Mouse (Mus musculus) ES-Bruce4 (cell line): Measurements from ENCODE around the gene Mrpl14. TPM values are rescaled to one million over a fixed set of nuclear protein-coding genes. Genes with fewer than 3 reads are reported as not detected.

Experiments used
- H3K27ac ChIP-seq: 2 replicates; pipeline ENCODE4 v1.5.1; 2012; ENCODE audit warnings: low read length, inconsistent platforms; ENCODE audit not compliant: insufficient read depth
- H3K27me3 ChIP-seq: 2 replicates; pipeline ENCODE4 v1.6.1; 2012; ENCODE audit warnings: mild to moderate bottlenecking, low read length, inconsistent platforms; ENCODE audit not compliant: control insufficient read depth, poor library complexity, insufficient read depth, severe bottlenecking
- H3K36me3 ChIP-seq: 2 replicates; pipeline ENCODE4 v1.6.1; 2012; ENCODE audit warnings: inconsistent platforms, mild to moderate bottlenecking, low read length, moderate library complexity; ENCODE audit not compliant: control insufficient read depth, poor library complexity, insufficient read depth, severe bottlenecking
- H3K4me1 ChIP-seq: one replicate; pipeline ENCODE4 v1.8.1; 2011; ENCODE audit warnings: low read length; ENCODE audit not compliant: control insufficient read depth, insufficient read depth
- H3K4me3 ChIP-seq: 2 replicates; pipeline ENCODE4 v1.5.1; 2011; ENCODE audit warnings: low read depth, mild to moderate bottlenecking, low read length
- H3K9ac ChIP-seq: 2 replicates; pipeline ENCODE4 v1.6.1; 2012; ENCODE audit warnings: low read depth, mild to moderate bottlenecking, inconsistent platforms; ENCODE audit not compliant: poor library complexity, severe bottlenecking
- H3K9me3 ChIP-seq: replicated peaks from 2 replicates; pipeline ENCODE4 v1.6.1; 2012; ENCODE audit warnings: mild to moderate bottlenecking, low read length, inconsistent platforms; ENCODE audit not compliant: control insufficient read depth, poor library complexity, insufficient read depth, severe bottlenecking
- CTCF ChIP-seq: IDR thresholded peaks from one replicate; pipeline ENCODE4 v1.8.1; 2011; ENCODE audit warnings: low read depth, low read length
- EP300 ChIP-seq: IDR thresholded peaks from 2 replicates; pipeline ENCODE4 v1.6.1; 2011; ENCODE audit warnings: low read depth, low read length; ENCODE audit not compliant: insufficient read depth
- POLR2A ChIP-seq: IDR thresholded peaks from one replicate; pipeline ENCODE4 v1.8.1; 2011; ENCODE audit warnings: low read length; ENCODE audit not compliant: insufficient read depth
- polyA plus RNA-seq: library from polyadenylated mRNA; stranded (reverse); fragments of >200 nt; gene quantifications from 2 replicates; pipeline ENCODE4 v1.2.4, GENCODE M21; 2011; ENCODE audit warnings: low read depth; ENCODE audit not compliant: missing spikeins, insufficient read depth, insufficient read length

Gene Mrpl14
- polyA plus RNA-seq, 1 experiment = 31.8 TPM

DNA sequence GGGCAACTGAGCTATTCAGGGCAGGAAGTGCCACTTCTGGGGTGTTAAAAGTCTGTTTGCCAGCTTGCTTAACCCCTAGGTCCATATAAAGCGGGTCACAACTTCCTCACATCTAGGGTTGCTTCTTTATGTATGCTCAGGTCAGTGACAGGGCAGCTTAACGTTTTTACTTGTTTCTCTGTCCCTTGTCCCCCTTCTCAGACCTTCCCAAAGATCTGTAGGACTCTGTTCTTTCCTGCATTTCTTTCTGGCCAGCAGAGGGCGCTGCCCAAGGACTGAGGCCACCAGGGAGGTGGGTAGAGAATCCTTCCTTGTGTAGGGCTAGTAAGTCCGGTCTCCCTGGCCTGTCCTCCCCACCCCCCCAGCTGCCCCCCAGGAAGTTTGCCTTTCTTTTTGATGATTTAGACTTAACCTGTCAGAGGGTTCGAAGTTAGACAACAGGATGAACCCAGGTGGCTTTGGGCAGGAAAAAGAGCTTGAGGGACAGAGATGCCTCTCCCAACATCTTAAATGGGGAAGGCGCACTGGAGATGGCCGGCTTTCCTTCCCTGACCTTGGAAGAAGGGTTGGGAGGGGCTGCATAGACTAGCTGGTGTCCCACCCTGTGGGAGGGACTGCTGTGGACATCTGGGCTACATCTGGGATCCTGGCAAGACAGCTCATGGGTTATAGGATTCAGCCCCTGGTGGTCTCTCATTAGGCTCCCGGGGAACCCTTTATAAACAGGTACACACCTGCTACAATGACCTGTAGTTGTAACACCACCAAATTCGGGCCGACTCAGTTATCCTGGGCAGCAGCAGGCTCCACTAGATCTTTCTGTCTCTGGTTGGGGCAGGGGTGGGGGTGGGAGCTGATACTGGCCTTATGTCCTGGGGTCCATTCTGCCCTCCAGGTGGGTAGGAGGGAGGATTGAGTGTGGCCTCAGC lies 49.5 kb downstream of the Mrpl14 start:
- peak overlapping the region; percentile 69 for H3K4me3 ChIP-seq
- H3K27ac ChIP-seq = peak overlapping the region; percentile 7; the same call in 1 of the 2 replicates
- H3K9ac ChIP-seq = peak overlapping the region; percentile 74
- no peaks in the 10 kb centered on the region for H3K9me3 ChIP-seq
- 0 out of 2 replicates have a peak, but pooled peaks have one; percentile 12 for TF ChIP-seq EP300
- peak; percentile 20 for TF ChIP-seq POLR2A
- peak; percentile 87 for TF ChIP-seq CTCF
- no peaks in the 10 kb centered on the region for H3K36me3 ChIP-seq
- H3K4me1 ChIP-seq = peaks cover 9% of the 10 kb centered on the region
- H3K27me3 ChIP-seq = no peaks in the 10 kb centered on the region

DNA sequence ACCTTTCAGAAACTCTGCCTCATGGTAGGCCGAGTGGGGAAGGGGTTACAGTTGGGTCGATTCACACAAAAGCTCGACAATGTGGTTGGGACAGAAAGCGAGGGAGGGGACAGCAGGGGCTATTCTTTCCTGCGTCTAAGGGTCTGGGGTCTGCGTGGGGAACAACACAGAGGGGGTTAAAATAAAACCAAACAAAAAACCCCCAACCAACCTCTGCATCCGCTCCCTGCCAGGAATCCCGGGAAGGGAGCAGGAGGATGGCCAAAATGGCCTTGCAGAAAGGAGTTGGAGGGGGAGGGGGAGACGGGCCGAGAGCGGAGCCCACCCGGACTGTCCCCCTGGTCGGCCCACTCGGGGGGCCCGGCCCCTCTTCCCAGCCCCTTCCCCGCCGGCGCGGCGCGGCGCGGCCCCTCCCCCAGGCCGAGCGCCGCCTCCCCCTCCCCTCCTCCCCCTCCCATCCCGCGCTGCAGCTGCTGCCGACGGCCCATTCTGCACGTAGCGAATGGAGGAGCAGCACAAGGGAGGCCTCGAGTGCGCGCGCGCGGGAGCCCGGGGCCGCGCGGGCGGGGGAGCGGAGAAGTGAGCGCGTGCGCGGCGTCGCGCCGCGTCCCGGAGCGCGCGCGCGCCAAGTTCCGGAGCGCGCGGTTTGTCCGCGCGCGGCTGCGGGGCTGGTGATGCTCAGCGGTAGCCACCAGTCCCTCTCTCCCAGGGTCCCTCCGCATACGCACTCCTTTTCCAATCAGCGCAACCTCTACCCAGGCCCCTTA lies 50.4 kb downstream of the Mrpl14 start:
- Histone ChIP-seq H3K4me1 (peaks cover 9% of the 10 kb centered on the region), H3K9me3 (no peaks in the 10 kb centered on the region), H3K9ac (peak overlapping the region; percentile 74), H3K36me3 (no peaks in the 10 kb centered on the region), H3K27ac (0 out of 2 replicates have a peak overlapping the region, but pooled peaks have one; percentile 7), H3K4me3 (peak overlapping the region; percentile 89), H3K27me3 (no peaks in the 10 kb centered on the region)
- peak; percentile 42 for TF ChIP-seq POLR2A
- TF ChIP-seq EP300 = peak; percentile 84
- TF ChIP-seq CTCF = no peak

DNA sequence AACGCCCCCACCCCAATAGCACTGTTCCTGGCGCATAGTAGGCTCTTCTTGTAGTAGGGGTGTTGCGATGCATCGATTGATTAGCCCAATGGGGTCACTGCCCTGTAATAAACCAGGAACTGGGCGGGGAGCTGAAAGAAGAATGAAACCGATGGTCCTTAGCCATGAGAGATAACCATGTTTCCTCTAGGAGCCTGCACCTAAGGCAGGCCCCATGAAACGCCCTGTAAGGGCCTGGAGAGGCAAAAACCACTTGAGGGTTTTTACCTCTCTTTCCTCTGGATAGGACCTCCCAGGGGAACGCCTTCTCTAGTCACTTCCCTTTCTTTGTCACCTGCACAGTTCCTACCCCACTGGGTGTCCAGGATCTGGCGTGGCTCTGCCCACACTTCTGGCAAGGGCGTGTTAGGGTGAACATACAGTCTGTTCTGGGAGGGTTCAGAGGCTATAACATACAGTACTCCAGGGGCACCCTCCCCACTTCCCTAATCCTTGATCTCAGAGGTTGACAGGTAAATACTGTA lies 51.0 kb downstream of the Mrpl14 start:
- no peaks in the 10 kb centered on the region for H3K9me3 ChIP-seq
- peaks cover 9% of the 10 kb centered on the region for H3K4me1 ChIP-seq
- peak overlapping the region; percentile 74 for H3K9ac ChIP-seq
- peak; percentile 16 for TF ChIP-seq POLR2A
- no peak for TF ChIP-seq EP300
- no peak for TF ChIP-seq CTCF
- no peaks in the 10 kb centered on the region for H3K27me3 ChIP-seq
- H3K27ac ChIP-seq = no peak overlapping the region
- H3K4me3 ChIP-seq = peak overlapping the region; percentile 89
- H3K36me3 ChIP-seq = no peaks in the 10 kb centered on the region

DNA sequence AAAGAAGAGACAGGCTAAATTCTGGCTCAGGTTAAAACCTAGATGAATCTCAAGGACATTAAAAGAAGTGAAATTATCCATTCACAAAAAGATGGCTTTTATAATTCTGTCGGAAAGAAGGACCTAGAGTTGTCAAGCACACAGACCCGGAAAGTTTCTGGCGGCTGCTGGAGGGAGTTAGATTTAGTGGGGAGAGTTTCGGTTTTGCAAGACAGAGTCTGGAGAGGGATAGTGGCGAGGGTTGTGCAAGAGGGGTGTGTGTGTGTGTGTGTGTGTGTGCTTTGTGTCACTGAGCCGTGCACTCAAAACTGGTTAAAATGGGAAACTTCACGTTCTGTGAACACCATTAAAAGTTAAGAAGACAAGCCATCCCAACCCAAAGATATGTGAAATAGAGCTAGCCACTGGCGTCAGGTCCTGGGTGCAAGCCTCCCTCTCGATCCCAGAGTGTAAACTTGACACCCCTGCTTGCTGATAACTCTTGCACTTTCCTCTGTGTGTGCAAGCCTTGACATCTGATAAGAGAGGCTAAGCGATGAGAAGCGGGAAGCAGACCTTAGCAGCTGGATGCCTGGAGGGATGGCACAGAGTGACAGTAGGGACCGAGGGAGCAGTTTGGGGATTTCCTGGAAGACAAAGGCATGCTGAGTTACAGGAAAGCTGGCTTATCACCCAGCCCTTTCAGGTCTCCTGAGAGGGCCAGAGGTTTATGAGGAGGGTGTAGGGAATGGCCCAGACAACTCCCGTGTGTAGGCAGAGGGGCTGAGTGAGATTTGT lies 56.4 kb downstream of the Mrpl14 start:
- no peaks in the 10 kb centered on the region for H3K9me3 ChIP-seq
- peaks cover 3% of the 10 kb centered on the region for H3K4me1 ChIP-seq
- H3K36me3 ChIP-seq = no peaks in the 10 kb centered on the region
- H3K27me3 ChIP-seq = no peaks in the 10 kb centered on the region
- no peak for TF ChIP-seq EP300
- no peak for TF ChIP-seq POLR2A
- TF ChIP-seq CTCF = no peak
- no peak overlapping the region for H3K9ac ChIP-seq
- H3K4me3 ChIP-seq = no peak overlapping the region
- no peak overlapping the region for H3K27ac ChIP-seq

DNA sequence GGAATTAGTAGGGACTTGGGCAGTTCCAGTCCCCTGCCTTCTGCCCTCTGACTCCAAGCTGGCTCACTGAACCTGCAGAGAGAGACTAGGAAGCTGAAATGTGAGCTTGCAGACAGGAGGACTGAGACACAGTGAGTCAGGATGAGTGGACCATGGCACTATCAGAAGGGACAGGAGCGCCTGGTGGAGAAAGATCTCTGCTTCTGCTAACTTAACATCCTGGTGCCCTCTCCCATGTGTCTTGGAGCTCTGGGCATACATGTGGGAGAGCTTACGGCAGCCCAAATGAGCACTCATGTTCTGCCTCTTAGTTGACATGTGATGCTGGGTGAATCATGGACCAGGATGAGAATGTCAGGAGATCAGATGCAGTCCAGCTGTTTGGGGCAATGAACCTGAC lies 59.5 kb downstream of the Mrpl14 start:
- H3K9ac ChIP-seq = no peak overlapping the region
- TF ChIP-seq EP300 (no peak), POLR2A (no peak), CTCF (no peak)
- H3K27me3 ChIP-seq = no peaks in the 10 kb centered on the region
- no peak overlapping the region for H3K4me3 ChIP-seq
- H3K36me3 ChIP-seq = no peaks in the 10 kb centered on the region
- H3K4me1 ChIP-seq = peaks cover 3% of the 10 kb centered on the region
- H3K9me3 ChIP-seq = no peaks in the 10 kb centered on the region
- no peak overlapping the region for H3K27ac ChIP-seq
